Mouse (Mus musculus): ENCODE measurements around the gene Kpna3. TPM values are rescaled to one million over a fixed set of nuclear protein-coding genes. Genes with fewer than 3 reads are reported as not detected.

The Kpna3 gene
- polyA plus RNA-seq, 1 experiment from 2014 or later = 58.5 TPM

- no peaks in the 10 kb centered on the region for H3K36me3 ChIP-seq (ENCODE audit: control insufficient read depth, insufficient read depth, low read length)
- no peak overlapping the region for H3K4me3 ChIP-seq (ENCODE audit: low read depth, low read length)
- ATAC-seq (ENCODE audit: insufficient number of reproducible peaks, insufficient read depth, low FRiP score, low read depth) = no peak
- H3K27ac ChIP-seq (ENCODE audit: low read length) = no peak overlapping the region
- no peaks in the 10 kb centered on the region for H3K9me3 ChIP-seq (ENCODE audit: control insufficient read depth, low read depth, low read length)
- H3K9ac ChIP-seq (replicated peaks; ENCODE audit: low read depth, low read length) = no peak overlapping the region
- no peak overlapping the region for H3K4me2 ChIP-seq (replicated peaks; ENCODE audit: low read depth, low read length)
- peaks cover 3% of the 10 kb centered on the region; the same call in 1 of the 2 replicates for H3K4me1 ChIP-seq (ENCODE audit: control insufficient read depth, insufficient read depth, low read length)
- H3K27me3 ChIP-seq (ENCODE audit: control insufficient read depth, insufficient read depth, low read length) = no peaks in the 10 kb centered on the region
- 78% methylated on average over 5 of the region's 5 CpGs for WGBS
Observed at GRCm38 (mm10) chr14:61414199-61414598, 25.5 kb downstream of the Kpna3 start.

- H3K9me3 ChIP-seq (ENCODE audit: control insufficient read depth, low read depth, low read length) = no peaks in the 10 kb centered on the region
- no peaks in the 10 kb centered on the region for H3K36me3 ChIP-seq (ENCODE audit: control insufficient read depth, insufficient read depth, low read length)
- no peak for ATAC-seq (ENCODE audit: insufficient number of reproducible peaks, insufficient read depth, low FRiP score, low read depth)
- WGBS = 75% methylated on average over 3 of the region's 3 CpGs
- no peak overlapping the region for H3K4me2 ChIP-seq (replicated peaks; ENCODE audit: low read depth, low read length)
- no peak overlapping the region for H3K4me3 ChIP-seq (ENCODE audit: low read depth, low read length)
- H3K27ac ChIP-seq (ENCODE audit: low read length) = no peak overlapping the region
- H3K27me3 ChIP-seq (ENCODE audit: control insufficient read depth, insufficient read depth, low read length) = no peaks in the 10 kb centered on the region
- peaks cover 3% of the 10 kb centered on the region; the same call in 1 of the 2 replicates for H3K4me1 ChIP-seq (ENCODE audit: control insufficient read depth, insufficient read depth, low read length)
- H3K9ac ChIP-seq (replicated peaks; ENCODE audit: low read depth, low read length) = no peak overlapping the region
Observed at GRCm38 (mm10) chr14:61413686-61414085, 26.0 kb downstream of the Kpna3 start.

- Histone ChIP-seq H3K9ac (replicated peaks; ENCODE audit: low read depth, low read length) (no peak overlapping the region), H3K4me3 (ENCODE audit: low read depth, low read length) (no peak overlapping the region), H3K4me1 (ENCODE audit: control insufficient read depth, insufficient read depth, low read length) (no peaks in the 10 kb centered on the region), H3K36me3 (ENCODE audit: control insufficient read depth, insufficient read depth, low read length) (no peaks in the 10 kb centered on the region), H3K9me3 (ENCODE audit: control insufficient read depth, low read depth, low read length) (no peaks in the 10 kb centered on the region), H3K4me2 (replicated peaks; ENCODE audit: low read depth, low read length) (no peak overlapping the region), H3K27me3 (ENCODE audit: control insufficient read depth, insufficient read depth, low read length) (no peaks in the 10 kb centered on the region), H3K27ac (ENCODE audit: low read length) (no peak overlapping the region)
- no peak for ATAC-seq (ENCODE audit: insufficient number of reproducible peaks, insufficient read depth, low FRiP score, low read depth)
- WGBS = 59% methylated on average over 2 of the region's 2 CpGs
Observed at GRCm38 (mm10) chr14:61410020-61410419, 29.7 kb downstream of the Kpna3 start.

GRCm38 (mm10) chr14:61407055-61407454, 32.6 kb downstream of the Kpna3 start:
- H3K4me2 ChIP-seq (replicated peaks; ENCODE audit: low read depth, low read length) = no peak overlapping the region
- H3K4me3 ChIP-seq (ENCODE audit: low read depth, low read length) = no peak overlapping the region
- H3K9me3 ChIP-seq (ENCODE audit: control insufficient read depth, low read depth, low read length) = no peaks in the 10 kb centered on the region
- no peaks in the 10 kb centered on the region; the same call in 1 of the 2 replicates for H3K36me3 ChIP-seq (ENCODE audit: control insufficient read depth, insufficient read depth, low read length)
- H3K4me1 ChIP-seq (ENCODE audit: control insufficient read depth, insufficient read depth, low read length) = no peaks in the 10 kb centered on the region
- no peak overlapping the region for H3K27ac ChIP-seq (ENCODE audit: low read length)
- WGBS = 96% methylated on average over 3 of the region's 3 CpGs
- no peak overlapping the region for H3K9ac ChIP-seq (replicated peaks; ENCODE audit: low read depth, low read length)
- no peaks in the 10 kb centered on the region for H3K27me3 ChIP-seq (ENCODE audit: control insufficient read depth, insufficient read depth, low read length)
- ATAC-seq (ENCODE audit: insufficient number of reproducible peaks, insufficient read depth, low FRiP score, low read depth) = no peak

- no peak overlapping the region for H3K4me2 ChIP-seq (replicated peaks; ENCODE audit: low read depth, low read length)
- no peaks in the 10 kb centered on the region; the same call in 1 of the 2 replicates for H3K36me3 ChIP-seq (ENCODE audit: control insufficient read depth, insufficient read depth, low read length)
- H3K27me3 ChIP-seq (ENCODE audit: control insufficient read depth, insufficient read depth, low read length) = no peaks in the 10 kb centered on the region
- no peaks in the 10 kb centered on the region for H3K4me1 ChIP-seq (ENCODE audit: control insufficient read depth, insufficient read depth, low read length)
- no peak overlapping the region for H3K27ac ChIP-seq (ENCODE audit: low read length)
- H3K9me3 ChIP-seq (ENCODE audit: control insufficient read depth, low read depth, low read length) = no peaks in the 10 kb centered on the region
- H3K4me3 ChIP-seq (ENCODE audit: low read depth, low read length) = no peak overlapping the region
- no peak overlapping the region for H3K9ac ChIP-seq (replicated peaks; ENCODE audit: low read depth, low read length)
- ATAC-seq (ENCODE audit: insufficient number of reproducible peaks, insufficient read depth, low FRiP score, low read depth) = no peak
Observed at GRCm38 (mm10) chr14:61405761-61406160, 33.9 kb downstream of the Kpna3 start.

GRCm38 (mm10) chr14:61404941-61405340, 34.7 kb downstream of the Kpna3 start:
- Histone ChIP-seq H3K27ac (ENCODE audit: low read length) (no peak overlapping the region), H3K4me1 (ENCODE audit: control insufficient read depth, insufficient read depth, low read length) (no peaks in the 10 kb centered on the region), H3K27me3 (ENCODE audit: control insufficient read depth, insufficient read depth, low read length) (no peaks in the 10 kb centered on the region), H3K4me3 (ENCODE audit: low read depth, low read length) (no peak overlapping the region), H3K9me3 (ENCODE audit: control insufficient read depth, low read depth, low read length) (no peaks in the 10 kb centered on the region), H3K36me3 (ENCODE audit: control insufficient read depth, insufficient read depth, low read length) (no peaks in the 10 kb centered on the region; the same call in 1 of the 2 replicates), H3K4me2 (replicated peaks; ENCODE audit: low read depth, low read length) (no peak overlapping the region), H3K9ac (replicated peaks; ENCODE audit: low read depth, low read length) (no peak overlapping the region)
- WGBS = 85% methylated on average over 3 of the region's 3 CpGs
- ATAC-seq (ENCODE audit: insufficient number of reproducible peaks, insufficient read depth, low FRiP score, low read depth) = no peak

DNA sequence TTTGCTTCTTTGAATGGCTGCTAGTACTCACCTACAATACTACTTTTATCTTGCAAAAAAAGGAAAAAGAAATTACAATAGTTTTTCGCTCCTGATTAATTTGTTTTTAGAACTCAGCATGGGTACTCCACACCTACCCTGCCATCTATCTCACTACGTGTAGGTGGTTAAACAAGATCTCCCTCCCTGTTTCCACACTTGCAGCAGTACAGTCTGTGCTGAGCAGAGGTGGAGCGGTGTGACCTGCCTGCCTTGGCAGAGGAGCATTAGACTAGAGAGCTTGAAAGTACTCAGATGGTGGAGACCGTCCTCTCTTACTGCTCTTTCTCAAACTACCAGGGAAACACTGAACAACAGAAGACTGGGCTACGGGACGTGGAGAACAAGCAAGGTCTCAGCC, 44.9 kb downstream of the Kpna3 start:
- Histone ChIP-seq H3K4me1 (ENCODE audit: control insufficient read depth, insufficient read depth, low read length) (no peaks in the 10 kb centered on the region), H3K9ac (replicated peaks; ENCODE audit: low read depth, low read length) (no peak overlapping the region), H3K36me3 (ENCODE audit: control insufficient read depth, insufficient read depth, low read length) (peaks cover 15% of the 10 kb centered on the region; the same call in 1 of the 2 replicates), H3K27ac (ENCODE audit: low read length) (no peak overlapping the region), H3K4me3 (ENCODE audit: low read depth, low read length) (no peak overlapping the region), H3K4me2 (replicated peaks; ENCODE audit: low read depth, low read length) (no peak overlapping the region), H3K9me3 (ENCODE audit: control insufficient read depth, low read depth, low read length) (no peaks in the 10 kb centered on the region), H3K27me3 (ENCODE audit: control insufficient read depth, insufficient read depth, low read length) (no peaks in the 10 kb centered on the region)
- 82% methylated on average over 6 of the region's 6 CpGs for WGBS
- ATAC-seq (ENCODE audit: insufficient number of reproducible peaks, insufficient read depth, low FRiP score, low read depth) = no peak

GRCm38 (mm10) chr14:61390586-61390985, 49.1 kb downstream of the Kpna3 start:
- no peaks in the 10 kb centered on the region for H3K9me3 ChIP-seq (ENCODE audit: control insufficient read depth, low read depth, low read length)

GRCm38 (mm10) chr14:61367290-61367689, 72.4 kb downstream of the Kpna3 start:
- no peaks in the 10 kb centered on the region for H3K9me3 ChIP-seq (ENCODE audit: control insufficient read depth, low read depth, low read length)
- 96% methylated on average over 2 of the region's 2 CpGs for WGBS
- H3K4me1 ChIP-seq (ENCODE audit: control insufficient read depth, insufficient read depth, low read length) = no peaks in the 10 kb centered on the region
- H3K27ac ChIP-seq (ENCODE audit: low read length) = no peak overlapping the region
- H3K9ac ChIP-seq (replicated peaks; ENCODE audit: low read depth, low read length) = no peak overlapping the region
- H3K36me3 ChIP-seq (ENCODE audit: control insufficient read depth, insufficient read depth, low read length) = peaks cover 19% of the 10 kb centered on the region
- no peak for ATAC-seq (ENCODE audit: insufficient number of reproducible peaks, insufficient read depth, low FRiP score, low read depth)
- H3K27me3 ChIP-seq (ENCODE audit: control insufficient read depth, insufficient read depth, low read length) = no peaks in the 10 kb centered on the region
- no peak overlapping the region for H3K4me2 ChIP-seq (replicated peaks; ENCODE audit: low read depth, low read length)
- H3K4me3 ChIP-seq (ENCODE audit: low read depth, low read length) = no peak overlapping the region

More at GRCm38 (mm10) chr14:61390586-61390985, 49.1 kb downstream of the Kpna3 start:
- WGBS = 75% methylated on average over 3 of the region's 3 CpGs
- H3K4me3 ChIP-seq (ENCODE audit: low read depth, low read length) = no peak overlapping the region
- peaks cover 4% of the 10 kb centered on the region; the same call in 1 of the 2 replicates for H3K36me3 ChIP-seq (ENCODE audit: control insufficient read depth, insufficient read depth, low read length)
- H3K4me2 ChIP-seq (replicated peaks; ENCODE audit: low read depth, low read length) = no peak overlapping the region
- no peaks in the 10 kb centered on the region for H3K4me1 ChIP-seq (ENCODE audit: control insufficient read depth, insufficient read depth, low read length)
- H3K27me3 ChIP-seq (ENCODE audit: control insufficient read depth, insufficient read depth, low read length) = no peaks in the 10 kb centered on the region
- ATAC-seq (ENCODE audit: insufficient number of reproducible peaks, insufficient read depth, low FRiP score, low read depth) = no peak
- H3K27ac ChIP-seq (ENCODE audit: low read length) = no peak overlapping the region
- H3K9ac ChIP-seq (replicated peaks; ENCODE audit: low read depth, low read length) = no peak overlapping the region
